Mouse (Mus musculus): ENCODE measurements at regions not wholly inside any gene's neighbourhood (a gene's known extent, or its start where the extent isn't known, plus 50 kb on each side); places are given as distances from the start of the nearest gene placed in this dataset.

GRCm38 (mm10) chr3:50761766-50762165, 318.4 kb upstream of the Slc7a11 start:
- DNase-seq, result no peak

DNA sequence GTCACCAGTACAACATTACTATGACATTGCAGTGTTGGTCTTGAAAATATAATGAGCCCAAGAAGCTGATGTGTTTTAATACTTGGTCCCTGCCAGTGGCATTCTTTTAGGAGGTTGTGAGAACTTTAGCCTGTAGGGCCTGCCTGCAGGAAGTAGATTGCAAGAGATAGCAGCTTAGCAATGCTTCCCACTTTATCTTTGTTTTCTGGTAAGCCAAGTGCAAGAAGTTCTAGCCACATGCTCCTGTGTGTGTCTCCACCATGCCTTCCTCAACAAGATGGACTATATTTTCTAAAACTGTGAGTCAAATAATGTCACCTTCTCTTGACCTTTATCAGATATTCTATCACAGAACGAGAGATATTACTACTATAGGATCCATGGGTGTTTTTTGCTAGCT, 314.7 kb upstream of the Slc7a11 start:
- no peak for DNase-seq

- DNase-seq, result no peak
Observed at GRCm38 (mm10) chr3:50737173-50737572, 293.8 kb upstream of the Slc7a11 start.

DNA sequence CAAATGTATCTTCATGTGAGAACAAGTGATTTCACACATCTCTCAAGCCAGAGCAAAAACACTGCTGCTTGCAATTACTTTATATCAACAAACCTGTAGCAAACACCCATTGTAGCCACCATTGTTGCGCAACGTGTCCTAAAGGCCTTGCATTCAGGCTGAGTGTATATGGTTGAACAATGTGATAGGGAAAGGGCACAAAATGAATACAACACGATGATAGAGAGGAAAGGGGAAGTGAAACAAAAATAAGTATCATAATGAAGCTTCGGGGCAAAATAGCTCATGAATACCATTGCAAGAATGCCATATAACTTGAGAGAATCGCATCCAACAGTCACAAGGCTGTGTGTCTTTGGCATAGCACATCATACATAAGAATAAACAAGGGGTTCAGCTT, 275.6 kb upstream of the Slc7a11 start:
- DNase-seq, result no peak

- no peak for DNase-seq
Observed at GRCm38 (mm10) chr3:50713463-50713862, 270.0 kb upstream of the Slc7a11 start.

DNA sequence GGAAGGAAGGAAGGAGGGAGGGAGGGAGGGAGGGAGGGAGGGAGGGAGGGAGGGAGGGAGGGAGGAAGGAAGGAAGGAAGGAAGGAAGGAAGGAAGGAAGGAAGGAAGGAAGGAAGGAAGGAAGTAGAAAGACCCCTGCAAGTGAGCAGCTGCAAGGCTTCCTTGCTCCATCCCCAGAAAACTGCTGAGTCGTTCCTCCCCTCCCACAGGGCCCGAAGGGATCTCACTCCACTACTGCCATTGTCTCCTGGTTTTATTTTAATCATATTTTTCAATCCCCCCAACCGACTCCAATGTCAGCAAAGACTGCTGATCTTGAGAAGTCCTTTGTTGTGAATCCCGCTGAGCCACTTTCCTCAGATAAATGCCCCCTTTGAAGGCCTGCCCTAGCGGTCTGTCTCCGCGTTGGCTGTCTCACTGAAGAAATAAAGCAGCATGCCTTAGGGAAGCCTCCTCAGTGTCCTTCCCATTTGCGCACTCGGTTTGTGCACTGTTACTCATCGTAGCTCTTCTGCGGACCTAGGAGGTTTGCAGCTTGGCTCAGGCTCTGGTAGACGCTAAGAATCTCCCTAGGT, 266.1 kb upstream of the Slc7a11 start:
- DNase-seq, result no peak

GRCm38 (mm10) chr3:50706707-50707106, 263.3 kb upstream of the Slc7a11 start:
- DNase-seq, result no peak

- DNase-seq, result no peak
Observed at GRCm38 (mm10) chr3:50694904-50695680, 251.7 kb upstream of the Slc7a11 start.

DNA sequence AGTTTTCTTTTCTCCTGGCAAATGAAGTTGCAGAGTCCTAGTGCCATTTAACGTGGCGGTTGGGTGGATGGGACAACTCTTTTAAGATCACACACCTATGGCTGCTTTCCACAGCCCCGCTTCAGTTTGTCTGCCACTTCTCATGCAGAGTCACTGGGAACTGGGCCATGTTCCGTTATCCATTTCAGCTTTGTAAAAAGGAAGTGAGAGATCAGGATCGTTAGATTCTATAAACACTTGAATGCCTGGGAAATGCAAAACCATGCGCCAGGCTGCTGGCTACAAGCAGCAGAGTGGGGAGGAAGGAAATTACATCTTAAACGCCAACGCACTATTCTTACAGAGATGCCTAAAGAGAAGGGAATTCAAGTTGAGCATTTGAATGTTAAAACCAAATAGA, 251.1 kb upstream of the Slc7a11 start:
- peak; percentile 20 to 34 for DNase-seq

GRCm38 (mm10) chr3:50692306-50692705, 248.9 kb upstream of the Slc7a11 start:
- DNase-seq, result no peak

- no peak for DNase-seq
Observed at GRCm38 (mm10) chr3:50690750-50691149, 247.3 kb upstream of the Slc7a11 start.

DNA sequence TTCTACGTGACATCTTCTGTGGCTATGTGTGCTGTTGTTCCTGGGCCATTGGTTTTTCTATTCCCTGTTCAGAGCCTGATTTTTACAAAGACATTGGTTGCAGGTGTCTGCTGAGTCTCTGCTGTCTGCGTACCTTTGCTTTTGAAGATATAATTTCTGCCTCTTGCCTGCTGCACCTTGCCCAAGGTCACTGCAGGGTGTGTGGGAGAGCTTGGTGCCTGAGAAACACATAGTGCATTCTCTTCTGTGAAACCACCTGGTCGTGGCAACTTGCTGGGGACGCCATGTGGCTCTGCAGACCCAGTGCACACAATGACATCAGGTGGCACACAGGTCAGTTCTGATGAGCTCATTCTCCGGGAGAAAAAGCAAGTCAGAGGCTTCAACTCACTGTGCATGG, 246.0 kb upstream of the Slc7a11 start:
- no peak for DNase-seq

DNA sequence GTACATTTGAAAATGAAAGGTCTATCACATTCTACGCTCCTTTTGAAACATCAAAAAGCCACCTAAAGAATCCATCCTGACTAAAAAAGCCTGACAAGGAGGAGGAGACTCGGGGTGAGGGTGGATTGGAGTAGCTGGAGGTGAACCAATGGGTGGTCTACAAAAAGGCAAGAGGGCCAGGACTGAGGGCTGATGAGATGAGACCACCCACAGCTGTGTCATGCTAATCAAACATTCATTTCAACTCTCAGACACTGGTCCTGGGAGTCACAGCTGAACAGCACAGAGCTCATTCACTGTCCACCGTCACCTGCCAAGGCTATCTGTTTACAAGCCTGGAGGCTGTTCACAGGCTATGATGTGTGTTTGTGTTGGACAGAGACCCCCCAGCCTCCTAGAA, 244.3 kb upstream of the Slc7a11 start:
- DNase-seq, result no peak

DNA sequence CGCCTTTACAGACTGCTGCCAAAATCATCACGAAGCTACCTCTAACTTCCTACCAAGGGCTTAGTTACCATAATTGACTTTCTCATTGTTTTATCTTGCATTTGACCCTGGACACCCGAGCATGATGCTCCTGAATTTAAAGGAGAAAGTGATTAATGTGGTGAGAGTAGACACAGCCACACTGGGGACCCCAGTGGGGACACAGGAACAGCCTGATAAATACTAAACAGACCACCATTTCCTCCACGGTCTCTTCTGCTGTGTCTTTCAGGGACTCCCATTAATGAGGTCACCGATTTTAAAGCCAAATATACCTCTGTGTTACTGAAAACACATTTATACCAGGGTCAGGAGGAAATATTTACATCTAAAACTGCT, 235.2 kb upstream of the Slc7a11 start:
- no peak for DNase-seq

DNA sequence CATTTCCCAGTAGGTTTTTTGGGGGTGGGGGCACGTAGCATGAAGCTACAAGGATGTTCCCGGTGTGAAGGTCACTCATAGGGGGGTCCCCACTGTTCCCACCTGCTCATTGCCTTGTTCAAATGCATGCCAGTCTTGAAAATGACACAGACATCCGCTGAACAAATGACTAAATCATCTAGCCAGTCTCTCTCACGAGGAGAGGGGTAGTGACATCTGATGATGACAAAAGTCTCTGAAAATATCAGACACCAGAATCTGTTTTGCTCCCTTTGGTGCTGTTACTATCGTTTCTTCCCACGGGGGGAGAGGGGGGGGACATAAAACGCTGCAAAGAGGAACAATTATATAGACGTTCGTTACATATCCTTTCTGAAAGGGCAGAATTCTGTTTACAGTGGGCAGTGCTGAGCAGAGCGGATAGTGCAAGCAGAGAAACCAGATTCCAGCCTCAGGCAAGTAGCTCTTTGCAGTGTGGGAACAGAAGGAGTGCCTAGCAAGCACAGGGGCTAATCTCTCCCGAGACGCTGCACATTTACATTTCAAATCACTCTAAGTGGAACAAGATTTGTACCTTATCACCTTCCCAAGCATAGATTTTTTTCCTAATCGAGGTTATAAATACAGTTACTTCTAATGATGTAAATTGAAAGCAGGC, 234.7 kb upstream of the Slc7a11 start:
- DNase-seq, result no peak

GRCm38 (mm10) chr3:50675769-50676168, 232.4 kb upstream of the Slc7a11 start:
- DNase-seq, result no peak

DNA sequence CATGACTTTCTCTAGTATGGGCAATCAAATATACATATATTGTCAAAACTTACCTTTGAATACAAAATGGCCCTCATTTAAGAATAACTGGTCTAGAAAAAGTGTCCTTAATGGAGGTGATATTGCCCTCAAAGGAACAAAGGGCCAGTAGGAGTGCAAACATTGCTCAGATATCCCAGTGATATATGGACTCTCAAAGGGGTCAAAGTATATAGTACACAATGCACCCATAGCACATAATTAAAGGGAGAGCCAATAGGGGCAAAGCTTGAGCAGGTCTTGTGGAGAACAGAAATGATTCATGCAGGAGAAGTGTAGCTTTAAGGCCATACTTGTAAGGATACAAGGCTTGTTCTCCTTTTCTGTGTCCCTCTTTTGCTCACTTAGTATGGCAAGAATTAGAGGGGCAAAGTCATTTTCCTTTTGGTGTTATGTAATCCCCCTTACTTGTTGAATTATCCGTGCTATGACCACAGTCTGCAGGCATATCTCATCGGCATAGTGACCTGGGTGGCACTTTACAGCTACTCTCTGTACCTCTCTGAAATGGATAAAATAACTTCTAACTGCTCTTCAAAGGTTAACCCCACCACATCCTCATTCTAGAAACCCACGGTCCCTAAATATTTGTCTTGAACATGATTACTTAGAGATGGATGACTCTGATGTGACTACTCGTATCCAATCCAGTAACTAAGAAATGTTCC, 231.6 kb upstream of the Slc7a11 start:
- no peak for DNase-seq

- DNase-seq, result no peak
Observed at GRCm38 (mm10) chr3:50665316-50665715, 221.9 kb upstream of the Slc7a11 start.

GRCm38 (mm10) chr3:50660966-50661365, 217.6 kb upstream of the Slc7a11 start:
- no peak for DNase-seq

DNA sequence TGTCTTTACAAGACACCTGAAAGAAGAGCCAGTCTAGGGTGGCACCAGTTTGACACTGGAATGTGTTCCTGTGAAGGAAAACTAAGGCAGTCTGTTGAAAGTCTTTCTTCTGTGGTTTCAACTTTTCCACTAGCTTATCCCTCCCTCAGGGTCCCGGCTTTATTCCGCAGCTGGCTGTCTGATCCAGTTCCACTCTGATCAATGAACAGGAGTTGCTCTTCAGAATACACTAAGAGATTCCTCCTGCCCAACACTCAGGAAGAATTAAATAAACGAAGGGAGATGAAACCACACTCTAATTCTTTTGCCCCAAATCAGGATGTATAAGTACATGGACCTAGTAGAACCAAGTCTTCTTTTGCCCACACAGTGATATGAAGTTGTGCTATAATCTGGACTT, 217.2 kb upstream of the Slc7a11 start:
- DNase-seq, result no peak

DNA sequence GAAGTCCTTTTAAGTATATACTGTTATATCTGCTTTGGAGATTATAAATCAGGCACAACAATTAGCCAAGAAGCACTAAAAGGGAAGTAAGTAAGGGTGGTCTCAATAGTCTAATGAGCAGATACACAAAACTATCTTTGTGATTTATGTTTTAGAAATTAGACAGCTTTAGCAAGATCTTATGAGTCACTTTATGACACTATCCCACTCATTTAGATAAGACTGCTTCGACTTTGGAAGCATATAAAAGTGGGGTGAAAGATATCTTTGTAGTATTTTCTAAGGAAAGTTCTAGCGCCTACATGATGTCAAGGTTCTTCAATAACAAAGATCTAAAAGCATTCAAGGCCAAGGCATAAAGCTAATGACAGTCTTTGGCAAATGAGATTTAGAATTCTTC, 214.5 kb upstream of the Slc7a11 start:
- DNase-seq, result no peak

DNA sequence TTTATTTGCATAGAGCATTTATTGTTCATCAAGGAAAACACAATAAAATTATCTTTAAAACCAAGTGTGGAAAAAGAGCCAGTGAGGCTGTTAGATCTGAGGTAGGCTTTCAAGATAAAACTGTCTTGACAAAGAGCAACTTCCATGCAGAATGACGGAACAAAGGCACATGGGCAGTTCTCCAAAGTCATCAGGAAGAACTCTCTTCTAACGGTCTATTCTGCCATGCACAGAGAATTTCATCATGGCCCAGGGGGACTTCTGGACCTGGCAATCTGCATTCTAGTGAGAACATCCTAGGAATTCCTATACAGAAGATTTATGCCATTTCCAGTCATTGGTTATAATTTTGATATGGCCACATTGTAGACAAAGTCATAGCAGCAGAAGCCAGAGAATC, 211.0 kb upstream of the Slc7a11 start:
- DNase-seq, result no peak

GRCm38 (mm10) chr3:50652265-50652664, 208.9 kb upstream of the Slc7a11 start:
- no peak for DNase-seq

- DNase-seq, result no peak
Observed at GRCm38 (mm10) chr3:50643068-50643467, 199.7 kb upstream of the Slc7a11 start.

Data from lung, postnatal 4 days (tissue).